Mouse (Mus musculus): Measurements from ENCODE around the gene Arl14. TPM values are rescaled to one million over a fixed set of nuclear protein-coding genes. Genes with fewer than 3 reads are reported as not detected.

Gene Arl14
- polyA plus RNA-seq (2016; fragmentation: Nextera tagmentation; extraction: Ambion mirVana): not detected in 2 replicates

GRCm38 (mm10) chr3:69221806-69222501 is at the start of gene Arl14:
TSS of gene Arl14 (plus strand) at chr3:69222419.
- H3K4me1 ChIP-seq (replicated peaks): no peaks in the 10 kb centered on the region
- H3K4me3 ChIP-seq (replicated peaks): no peak within 1 kb of the TSS
- no peak for ATAC-seq (ENCODE audit: insufficient number of reproducible peaks, insufficient read depth, low FRiP score, low TSS enrichment, low read depth)
- H3K27me3 ChIP-seq: no peaks in the 10 kb centered on the region
- no peak within 1 kb of the TSS for H3K9ac ChIP-seq (replicated peaks)
- H3K36me3 ChIP-seq: no peaks in the 10 kb centered on the region
- no peak within 1 kb of the TSS for H3K4me2 ChIP-seq
- no peak within 1 kb of the TSS for H3K27ac ChIP-seq
- no peaks in the 10 kb centered on the region for H3K9me3 ChIP-seq
- 80% methylated on average over 8 of the region's 8 CpGs for WGBS

- no peaks in the 10 kb centered on the region for H3K27me3 ChIP-seq
- H3K36me3 ChIP-seq: no peaks in the 10 kb centered on the region
- no peak for ATAC-seq (ENCODE audit: insufficient number of reproducible peaks, insufficient read depth, low FRiP score, low TSS enrichment, low read depth)
- 17% methylated on average over 1 of the region's 1 CpGs for WGBS
- H3K4me1 ChIP-seq (replicated peaks): no peaks in the 10 kb centered on the region
- no peak overlapping the region for H3K9ac ChIP-seq (replicated peaks)
- no peak overlapping the region for H3K27ac ChIP-seq
- H3K4me2 ChIP-seq: no peak overlapping the region
- no peaks in the 10 kb centered on the region for H3K9me3 ChIP-seq
- H3K4me3 ChIP-seq (replicated peaks): no peak overlapping the region
Measured at GRCm38 (mm10) chr3:69175229-69175628, 47.0 kb upstream of the Arl14 start.

GRCm38 (mm10) chr3:69177168-69177797 is 44.9 kb upstream of the Arl14 start:
- Histone ChIP-seq H3K36me3 (no peaks in the 10 kb centered on the region), H3K4me2 (no peak overlapping the region), H3K27ac (no peak overlapping the region), H3K4me3 (replicated peaks) (no peak overlapping the region), H3K4me1 (replicated peaks) (no peaks in the 10 kb centered on the region), H3K9ac (replicated peaks) (no peak overlapping the region), H3K9me3 (no peaks in the 10 kb centered on the region), H3K27me3 (no peaks in the 10 kb centered on the region)
- 80% methylated on average over 15 of the region's 15 CpGs for WGBS
- no peak for ATAC-seq (ENCODE audit: insufficient number of reproducible peaks, insufficient read depth, low FRiP score, low TSS enrichment, low read depth)

GRCm38 (mm10) chr3:69177914-69178313 is 44.3 kb upstream of the Arl14 start:
- H3K9me3 ChIP-seq: no peaks in the 10 kb centered on the region
- H3K27ac ChIP-seq: no peak overlapping the region
- no peaks in the 10 kb centered on the region for H3K4me1 ChIP-seq (replicated peaks)
- H3K27me3 ChIP-seq: no peaks in the 10 kb centered on the region
- no peak overlapping the region for H3K4me2 ChIP-seq
- H3K36me3 ChIP-seq: no peaks in the 10 kb centered on the region
- no peak for ATAC-seq (ENCODE audit: insufficient number of reproducible peaks, insufficient read depth, low FRiP score, low TSS enrichment, low read depth)
- no peak overlapping the region for H3K4me3 ChIP-seq (replicated peaks)
- no peak overlapping the region for H3K9ac ChIP-seq (replicated peaks)

GRCm38 (mm10) chr3:69178365-69179004 is 43.7 kb upstream of the Arl14 start:
- no peaks in the 10 kb centered on the region for H3K27me3 ChIP-seq
- no peak overlapping the region for H3K27ac ChIP-seq
- H3K4me1 ChIP-seq (replicated peaks): no peaks in the 10 kb centered on the region
- H3K9me3 ChIP-seq: no peaks in the 10 kb centered on the region
- no peak overlapping the region for H3K9ac ChIP-seq (replicated peaks)
- no peaks in the 10 kb centered on the region for H3K36me3 ChIP-seq
- ATAC-seq (ENCODE audit: insufficient number of reproducible peaks, insufficient read depth, low FRiP score, low TSS enrichment, low read depth): no peak
- no peak overlapping the region for H3K4me2 ChIP-seq
- WGBS: 82% methylated on average over 14 of the region's 14 CpGs
- no peak overlapping the region for H3K4me3 ChIP-seq (replicated peaks)

GRCm38 (mm10) chr3:69181531-69181930 is 40.7 kb upstream of the Arl14 start:
- 89% methylated on average over 8 of the region's 8 CpGs for WGBS
- Histone ChIP-seq H3K27me3 (no peaks in the 10 kb centered on the region), H3K36me3 (no peaks in the 10 kb centered on the region), H3K4me2 (no peak overlapping the region), H3K4me1 (replicated peaks) (no peaks in the 10 kb centered on the region), H3K9ac (replicated peaks) (no peak overlapping the region), H3K4me3 (replicated peaks) (no peak overlapping the region), H3K27ac (no peak overlapping the region), H3K9me3 (no peaks in the 10 kb centered on the region)
- ATAC-seq (ENCODE audit: insufficient number of reproducible peaks, insufficient read depth, low FRiP score, low TSS enrichment, low read depth): no peak

- Histone ChIP-seq H3K9me3 (no peaks in the 10 kb centered on the region), H3K36me3 (no peaks in the 10 kb centered on the region), H3K4me3 (replicated peaks) (no peak overlapping the region), H3K27me3 (no peaks in the 10 kb centered on the region), H3K27ac (no peak overlapping the region), H3K9ac (replicated peaks) (no peak overlapping the region), H3K4me2 (no peak overlapping the region), H3K4me1 (replicated peaks) (no peaks in the 10 kb centered on the region)
- ATAC-seq (ENCODE audit: insufficient number of reproducible peaks, insufficient read depth, low FRiP score, low TSS enrichment, low read depth): no peak
Measured at GRCm38 (mm10) chr3:69182225-69182624, 40.0 kb upstream of the Arl14 start.

GRCm38 (mm10) chr3:69185244-69185643 is 37.0 kb upstream of the Arl14 start:
- WGBS: 87% methylated on average over 7 of the region's 7 CpGs

GRCm38 (mm10) chr3:69186031-69186430 is 36.2 kb upstream of the Arl14 start:
- Histone ChIP-seq H3K4me1 (replicated peaks) (no peaks in the 10 kb centered on the region), H3K36me3 (no peaks in the 10 kb centered on the region), H3K4me3 (replicated peaks) (no peak overlapping the region), H3K27ac (no peak overlapping the region), H3K9me3 (no peaks in the 10 kb centered on the region), H3K9ac (replicated peaks) (no peak overlapping the region), H3K27me3 (no peaks in the 10 kb centered on the region), H3K4me2 (no peak overlapping the region)
- 78% methylated on average over 4 of the region's 4 CpGs for WGBS
- no peak for ATAC-seq (ENCODE audit: insufficient number of reproducible peaks, insufficient read depth, low FRiP score, low TSS enrichment, low read depth)

More at GRCm38 (mm10) chr3:69185244-69185643, 37.0 kb upstream of the Arl14 start:
- no peak overlapping the region for H3K27ac ChIP-seq
- no peak overlapping the region for H3K9ac ChIP-seq (replicated peaks)
- no peaks in the 10 kb centered on the region for H3K9me3 ChIP-seq
- H3K4me3 ChIP-seq (replicated peaks): no peak overlapping the region
- no peaks in the 10 kb centered on the region for H3K4me1 ChIP-seq (replicated peaks)
- no peak overlapping the region for H3K4me2 ChIP-seq
- H3K36me3 ChIP-seq: no peaks in the 10 kb centered on the region
- H3K27me3 ChIP-seq: no peaks in the 10 kb centered on the region
- ATAC-seq (ENCODE audit: insufficient number of reproducible peaks, insufficient read depth, low FRiP score, low TSS enrichment, low read depth): no peak

- no peaks in the 10 kb centered on the region for H3K9me3 ChIP-seq
- no peaks in the 10 kb centered on the region for H3K27me3 ChIP-seq
- no peak overlapping the region for H3K9ac ChIP-seq (replicated peaks)
- H3K36me3 ChIP-seq: no peaks in the 10 kb centered on the region
- 89% methylated on average over 16 of the region's 16 CpGs for WGBS
- ATAC-seq (ENCODE audit: insufficient number of reproducible peaks, insufficient read depth, low FRiP score, low TSS enrichment, low read depth): no peak
- H3K27ac ChIP-seq: no peak overlapping the region
- H3K4me2 ChIP-seq: no peak overlapping the region
- no peaks in the 10 kb centered on the region for H3K4me1 ChIP-seq (replicated peaks)
- no peak overlapping the region for H3K4me3 ChIP-seq (replicated peaks)
Measured at GRCm38 (mm10) chr3:69186643-69187042, 35.6 kb upstream of the Arl14 start.

- 94% methylated on average over 3 of the region's 3 CpGs for WGBS
- Histone ChIP-seq H3K9ac (replicated peaks) (no peak overlapping the region), H3K4me1 (replicated peaks) (peaks cover 17% of the 10 kb centered on the region), H3K4me2 (no peak overlapping the region), H3K9me3 (no peaks in the 10 kb centered on the region), H3K36me3 (no peaks in the 10 kb centered on the region), H3K27me3 (no peaks in the 10 kb centered on the region), H3K27ac (no peak overlapping the region), H3K4me3 (replicated peaks) (no peak overlapping the region)
- ATAC-seq (ENCODE audit: insufficient number of reproducible peaks, insufficient read depth, low FRiP score, low TSS enrichment, low read depth): no peak
Measured at GRCm38 (mm10) chr3:69192995-69193394, 29.2 kb upstream of the Arl14 start.
